Mouse (Mus musculus) thymus, postnatal 10 days (tissue): ENCODE measurements at regions not wholly inside any gene's neighbourhood (a gene's known extent, or its start where the extent isn't known, plus 50 kb on each side); places are given as distances from the start of the nearest gene placed in this dataset.

Source experiments
- DNase-seq, 2 experiments: peaks; one replicate each; pipeline ENCODE4 v3.0.0; 2021; ENCODE audit warnings: low spot score in 2 of 2

GRCm38 (mm10) chr1:35782668-35783067 lies 285.5 kb upstream of the Hs6st1 start:
- no peak for DNase-seq

GRCm38 (mm10) chr1:35783427-35783826 lies 284.8 kb upstream of the Hs6st1 start:
- no peak for DNase-seq

- no peak for DNase-seq
These were observed 282.0 kb upstream of the Hs6st1 start for GRCm38 (mm10) chr1:35786241-35786640.

GRCm38 (mm10) chr1:35786668-35787213 lies 281.5 kb upstream of the Hs6st1 start:
- no peak for DNase-seq

DNA sequence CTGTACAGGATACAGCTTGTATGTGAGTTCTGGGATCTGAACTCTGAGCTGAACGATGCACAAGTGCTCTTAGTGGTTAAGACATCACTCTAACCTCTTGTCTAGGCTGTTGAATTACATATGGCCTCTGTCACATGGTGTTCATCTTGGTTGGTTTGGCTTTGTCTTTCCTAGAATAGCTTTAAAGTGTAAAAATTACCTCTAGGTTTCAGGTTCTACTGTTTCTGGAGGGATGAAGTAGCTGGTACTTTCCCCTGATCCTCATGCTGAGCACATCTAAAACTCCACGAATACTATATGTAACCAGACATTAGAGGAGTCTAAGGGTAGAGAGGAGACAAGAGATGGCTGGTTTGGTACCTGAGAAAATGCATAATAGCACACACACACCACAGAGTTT lies 271.1 kb upstream of the Hs6st1 start:
- DNase-seq = no peak

DNA sequence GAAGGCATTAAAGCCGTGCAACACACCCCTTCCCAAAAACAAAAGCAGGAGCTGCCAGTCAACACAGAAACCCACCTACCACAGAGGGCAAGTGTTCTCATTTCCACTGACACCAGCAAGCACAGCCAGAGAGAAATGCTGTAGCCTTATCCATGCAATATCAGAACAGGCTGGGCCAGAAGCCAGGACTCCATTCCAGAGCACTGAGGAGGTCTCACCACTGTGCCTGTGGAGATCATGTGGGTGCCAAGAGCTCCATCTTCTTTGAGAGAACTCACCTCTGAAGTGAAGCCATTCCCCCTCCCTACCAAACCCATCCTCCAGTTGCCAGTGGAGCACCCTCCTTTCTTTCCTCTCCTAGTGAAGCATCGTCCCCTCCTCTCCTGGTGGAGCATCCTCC lies 270.7 kb upstream of the Hs6st1 start:
- no peak for DNase-seq

DNA sequence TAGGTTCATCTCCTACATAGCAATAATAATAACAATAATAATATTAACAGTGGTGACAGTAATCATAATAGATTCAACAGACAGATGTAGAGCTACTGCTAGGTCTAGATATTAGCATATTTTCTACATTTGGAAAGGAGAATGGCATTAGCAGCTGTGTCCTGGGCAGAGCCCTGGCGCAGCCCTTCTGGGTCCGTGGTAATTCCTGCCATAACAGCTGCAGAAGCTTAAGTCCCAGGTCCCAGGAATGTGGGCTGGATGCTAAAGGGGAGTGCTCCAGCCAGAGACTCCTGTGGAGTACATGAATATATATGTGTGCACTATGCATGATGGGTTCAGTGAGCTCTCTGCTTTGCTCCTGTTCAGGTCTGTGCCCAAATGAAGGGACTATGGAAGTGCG lies 262.7 kb upstream of the Hs6st1 start:
- DNase-seq = no peak

GRCm38 (mm10) chr1:35806329-35806728 lies 261.9 kb upstream of the Hs6st1 start:
- DNase-seq = no peak

DNA sequence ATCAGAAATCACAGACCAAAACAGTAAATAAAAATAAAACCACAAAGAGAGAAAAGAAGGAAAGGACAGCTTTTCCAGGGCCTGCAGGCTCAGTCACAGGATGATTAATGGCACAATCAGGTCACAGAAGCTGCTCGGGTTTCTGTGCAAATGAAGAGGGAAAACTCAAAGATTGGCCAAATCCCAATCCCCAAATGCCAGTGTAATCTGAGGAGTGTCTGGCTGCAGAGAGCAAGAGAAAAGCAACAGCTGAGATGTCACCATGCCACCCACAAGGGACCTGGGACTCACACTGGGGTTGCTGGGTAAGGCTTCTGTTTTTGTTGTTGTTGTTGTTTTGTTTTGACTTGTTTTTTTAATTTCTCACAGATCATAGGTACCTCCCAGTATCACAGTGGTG lies 261.5 kb upstream of the Hs6st1 start:
- no peak for DNase-seq

GRCm38 (mm10) chr1:35808894-35809293 lies 259.3 kb upstream of the Hs6st1 start:
- DNase-seq = no peak

- no peak for DNase-seq
These were observed 258.9 kb upstream of the Hs6st1 start for GRCm38 (mm10) chr1:35809341-35809740.

- no peak for DNase-seq
These were observed 257.4 kb upstream of the Hs6st1 start for GRCm38 (mm10) chr1:35810571-35811342.

- no peak for DNase-seq
These were observed 256.8 kb upstream of the Hs6st1 start for GRCm38 (mm10) chr1:35811380-35811779.

- no peak for DNase-seq
These were observed 256.4 kb upstream of the Hs6st1 start for GRCm38 (mm10) chr1:35811795-35812194.

GRCm38 (mm10) chr1:35813625-35814024 lies 254.6 kb upstream of the Hs6st1 start:
- no peak for DNase-seq

- no peak for DNase-seq
These were observed 254.0 kb upstream of the Hs6st1 start for GRCm38 (mm10) chr1:35814207-35814606.

- DNase-seq = no peak
These were observed 253.4 kb upstream of the Hs6st1 start for GRCm38 (mm10) chr1:35814751-35815150.

GRCm38 (mm10) chr1:35821791-35822190 lies 246.4 kb upstream of the Hs6st1 start:
- DNase-seq = no peak

DNA sequence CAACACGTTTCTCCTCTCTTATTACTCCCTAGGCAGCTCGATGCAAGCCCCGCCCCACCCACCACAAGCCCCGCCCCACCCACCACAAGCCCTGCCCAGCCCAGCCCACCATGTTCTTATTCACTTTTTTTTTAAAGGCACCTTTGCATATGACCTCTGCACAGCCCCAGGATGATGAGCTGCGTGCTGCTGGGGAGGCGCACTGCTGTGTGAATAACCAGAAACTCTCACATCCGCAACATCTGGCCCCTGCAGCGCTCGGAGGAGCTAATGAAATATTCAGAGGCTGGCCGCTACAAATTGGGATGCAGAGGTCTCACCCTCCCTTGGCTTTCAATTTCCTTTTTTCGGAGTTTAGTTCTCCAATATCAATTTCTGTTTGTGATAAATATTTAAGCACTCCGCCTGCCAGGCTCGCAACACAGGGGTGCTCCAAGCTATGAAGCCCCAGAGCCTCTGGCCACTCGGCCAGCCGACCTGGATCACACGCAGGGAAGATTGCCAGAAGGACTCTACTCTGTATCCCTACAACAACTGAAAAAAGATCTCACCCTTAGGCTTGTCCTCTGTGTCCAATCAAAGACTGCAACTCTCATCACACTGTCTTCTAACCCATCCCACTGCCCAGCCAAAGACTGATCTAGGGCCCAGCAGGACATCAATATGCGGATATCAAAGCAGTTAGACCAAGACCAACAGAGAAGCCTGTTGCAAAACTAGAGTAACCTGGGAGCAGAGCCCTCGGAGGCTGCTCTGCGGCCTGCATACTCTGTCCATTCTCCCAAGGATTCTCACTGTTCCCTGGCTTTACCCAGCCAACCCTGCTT lies 245.6 kb upstream of the Hs6st1 start:
- no peak for DNase-seq

GRCm38 (mm10) chr1:35823496-35823895 lies 244.7 kb upstream of the Hs6st1 start:
- DNase-seq = no peak

GRCm38 (mm10) chr1:35823981-35824880 lies 244.0 kb upstream of the Hs6st1 start:
- no peak for DNase-seq

- no peak for DNase-seq
These were observed 242.7 kb upstream of the Hs6st1 start for GRCm38 (mm10) chr1:35825531-35825966.
